Mouse (Mus musculus) right cerebral cortex, postnatal 10 days (tissue): Measurements from ENCODE around the gene Tmcc1.

ENCODE experiments used
- DNase-seq, 2 experiments: peaks; one replicate each; pipeline ENCODE4 v3.0.0; 2021; ENCODE audit warnings: low spot score in 2 of 2

Gene Tmcc1

GRCm38 (mm10) chr6:116014111-116014510, 179.2 kb downstream of the Tmcc1 start:
- DNase-seq = no peak

GRCm38 (mm10) chr6:116013687-116014086, 179.6 kb downstream of the Tmcc1 start:
- DNase-seq = no peak

GRCm38 (mm10) chr6:116010541-116010940, 182.7 kb downstream of the Tmcc1 start:
- DNase-seq = peak; percentile 89 to 92

- DNase-seq = peak in 1 of 2 experiments; percentile 29
These were observed 183.9 kb downstream of the Tmcc1 start for GRCm38 (mm10) chr6:116009426-116009825.

GRCm38 (mm10) chr6:116007561-116008173, 185.6 kb downstream of the Tmcc1 start:
- peak; percentile 62 to 77 for DNase-seq

GRCm38 (mm10) chr6:116006731-116007130, 186.6 kb downstream of the Tmcc1 start:
- peak; percentile 41 to 59 for DNase-seq

GRCm38 (mm10) chr6:116005959-116006288, 187.4 kb downstream of the Tmcc1 start:
- DNase-seq = peak in 1 of 2 experiments; percentile 30

- DNase-seq = no peak
These were observed 187.9 kb downstream of the Tmcc1 start for GRCm38 (mm10) chr6:116005275-116005958.

- peak in 1 of 2 experiments; percentile 35 for DNase-seq
These were observed 188.6 kb downstream of the Tmcc1 start for GRCm38 (mm10) chr6:116004716-116005115.

GRCm38 (mm10) chr6:116004069-116004468, 189.2 kb downstream of the Tmcc1 start:
- DNase-seq = no peak

- no peak for DNase-seq
These were observed 189.8 kb downstream of the Tmcc1 start for GRCm38 (mm10) chr6:116003516-116003915.

GRCm38 (mm10) chr6:116002311-116003104, 190.8 kb downstream of the Tmcc1 start:
- no peak for DNase-seq

GRCm38 (mm10) chr6:116000851-116001250, 192.4 kb downstream of the Tmcc1 start:
- DNase-seq = no peak

- DNase-seq = no peak
These were observed 194.1 kb downstream of the Tmcc1 start for GRCm38 (mm10) chr6:115999227-115999626.

GRCm38 (mm10) chr6:115998758-115999157, 194.5 kb downstream of the Tmcc1 start:
- no peak for DNase-seq

- no peak for DNase-seq
These were observed 195.5 kb downstream of the Tmcc1 start for GRCm38 (mm10) chr6:115997726-115998311.

- DNase-seq = peak; percentile 68 to 71
These were observed 197.0 kb downstream of the Tmcc1 start for GRCm38 (mm10) chr6:115996171-115996851.

GRCm38 (mm10) chr6:115995531-115995941, 197.8 kb downstream of the Tmcc1 start:
- DNase-seq = no peak

- DNase-seq = peak; percentile 85 to 87
These were observed 198.3 kb downstream of the Tmcc1 start, which contains the start of gene Plxnd1 for GRCm38 (mm10) chr6:115994877-115995520. Plxnd1 (minus strand) TSS chr6:115995005.

GRCm38 (mm10) chr6:115994146-115994876, 199.0 kb downstream of the Tmcc1 start:
- DNase-seq = peak in 1 of 2 experiments; percentile 65
